Mouse (Mus musculus): ENCODE data around the gene B230307C23Rik. TPM values are rescaled to one million over a fixed set of nuclear protein-coding genes. Genes with fewer than 3 reads are reported as not detected.
"Not testable (repeated sequence)": the region's sequence is repeated elsewhere in the genome, so short reads cannot be mapped to it uniquely, and the experiment has no call there.

Gene B230307C23Rik
- polyA plus RNA-seq, 1 experiment from 2014 or later, result 21.6 TPM

GRCm38 (mm10) chr16:97962151-97962948, 34.8 kb upstream of the B230307C23Rik start, which contains the start of the genes C2cd2 and Zbtb21:
C2cd2 (minus strand) TSS chr16:97962598.
Zbtb21 (minus strand) TSS chr16:97962622.
- under 1% methylated on average over 73 of the region's 78 CpGs for WGBS
- H3K27ac ChIP-seq (replicated peaks), result peak within 1 kb of the TSS; percentile 97
- ATAC-seq (ENCODE audit: low read depth), result peak; percentile 99
- no peaks in the 10 kb centered on the region for H3K9me3 ChIP-seq
- peaks cover 17% of the 10 kb centered on the region for H3K4me1 ChIP-seq (replicated peaks)
- peak within 1 kb of the TSS; percentile 94 for H3K9ac ChIP-seq
- peak within 1 kb of the TSS; percentile 87 for H3K4me3 ChIP-seq
- no peaks in the 10 kb centered on the region for H3K27me3 ChIP-seq
- no peaks in the 10 kb centered on the region for H3K36me3 ChIP-seq
- peak within 1 kb of the TSS; percentile 95 for H3K4me2 ChIP-seq

GRCm38 (mm10) chr16:97963956-97964540, 33.1 kb upstream of the B230307C23Rik start:
- no peak overlapping the region for H3K4me2 ChIP-seq
- H3K4me3 ChIP-seq, result no peak overlapping the region
- no peaks in the 10 kb centered on the region for H3K27me3 ChIP-seq
- H3K27ac ChIP-seq (replicated peaks), result no peak overlapping the region
- no peak overlapping the region for H3K9ac ChIP-seq
- no peaks in the 10 kb centered on the region for H3K36me3 ChIP-seq
- peaks cover 17% of the 10 kb centered on the region for H3K4me1 ChIP-seq (replicated peaks)
- 87% methylated on average over 3 of the region's 3 CpGs for WGBS
- no peak for ATAC-seq (ENCODE audit: low read depth)
- H3K9me3 ChIP-seq, result no peaks in the 10 kb centered on the region

GRCm38 (mm10) chr16:97977277-97977676, 19.8 kb upstream of the B230307C23Rik start:
- no peak overlapping the region for H3K9ac ChIP-seq
- no peak for ATAC-seq (ENCODE audit: low read depth)
- 71% methylated on average over 1 of the region's 1 CpGs for WGBS
- no peaks in the 10 kb centered on the region for H3K4me1 ChIP-seq (replicated peaks)
- no peaks in the 10 kb centered on the region for H3K27me3 ChIP-seq
- no peak overlapping the region for H3K27ac ChIP-seq (replicated peaks)
- H3K36me3 ChIP-seq, result no peaks in the 10 kb centered on the region
- no peaks in the 10 kb centered on the region for H3K9me3 ChIP-seq
- H3K4me3 ChIP-seq, result no peak overlapping the region
- no peak overlapping the region for H3K4me2 ChIP-seq

DNA sequence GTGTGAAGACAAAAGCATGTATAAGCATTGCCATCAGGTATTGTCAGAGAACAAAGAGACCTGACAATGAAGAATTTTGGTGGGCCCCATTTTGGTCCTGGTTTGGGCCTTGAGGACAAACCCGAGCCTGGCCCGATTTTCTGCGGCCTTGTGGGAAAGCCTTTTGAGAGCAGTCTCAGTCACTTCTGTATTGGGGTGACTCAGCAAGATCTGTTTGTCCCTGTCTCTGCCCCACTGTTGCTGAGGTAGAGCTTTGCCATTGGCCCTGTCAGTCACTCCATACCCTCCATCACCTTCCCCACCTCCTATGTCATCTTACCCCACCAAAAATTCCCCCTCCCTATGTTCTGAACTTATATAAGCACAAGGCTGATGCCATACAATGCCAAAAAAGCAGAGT, 19.4 kb upstream of the B230307C23Rik start:
- WGBS, result 93% methylated on average over 3 of the region's 3 CpGs

DNA sequence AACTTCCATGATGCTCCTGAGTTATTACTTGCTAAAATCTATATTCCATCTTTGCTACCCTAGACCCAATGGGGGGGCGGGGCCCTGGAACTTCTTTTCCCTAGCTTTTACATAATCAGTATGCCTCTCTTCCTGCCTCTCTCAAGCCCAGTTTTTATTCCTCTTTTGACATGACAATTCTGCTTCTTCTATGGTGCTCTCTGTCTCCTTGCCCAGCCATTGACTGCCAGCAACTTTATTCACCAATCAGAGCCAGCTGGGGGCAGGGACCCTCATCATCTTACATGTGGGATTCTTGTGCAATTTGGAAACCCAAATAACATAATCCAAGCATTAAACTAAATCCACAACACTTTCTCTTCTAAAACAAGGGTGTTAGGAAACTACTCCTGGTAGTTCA, 15.8 kb upstream of the B230307C23Rik start:
- Histone ChIP-seq H3K27me3 (no peaks in the 10 kb centered on the region), H3K27ac (replicated peaks) (no peak overlapping the region), H3K36me3 (no peaks in the 10 kb centered on the region), H3K9ac (no peak overlapping the region), H3K4me1 (replicated peaks) (peaks cover 9% of the 10 kb centered on the region), H3K9me3 (no peaks in the 10 kb centered on the region), H3K4me2 (no peak overlapping the region), H3K4me3 (no peak overlapping the region)
- WGBS, result 86% methylated on average over 1 of the region's 1 CpGs
- ATAC-seq (ENCODE audit: low read depth), result no peak

More for the DNA sequence above, 19.4 kb upstream of the B230307C23Rik start:
- Histone ChIP-seq H3K4me1 (replicated peaks) (no peaks in the 10 kb centered on the region), H3K4me2 (no peak overlapping the region), H3K9ac (no peak overlapping the region), H3K9me3 (no peaks in the 10 kb centered on the region), H3K36me3 (no peaks in the 10 kb centered on the region), H3K27me3 (no peaks in the 10 kb centered on the region), H3K27ac (replicated peaks) (no peak overlapping the region), H3K4me3 (no peak overlapping the region)
- ATAC-seq (ENCODE audit: low read depth), result no peak

DNA sequence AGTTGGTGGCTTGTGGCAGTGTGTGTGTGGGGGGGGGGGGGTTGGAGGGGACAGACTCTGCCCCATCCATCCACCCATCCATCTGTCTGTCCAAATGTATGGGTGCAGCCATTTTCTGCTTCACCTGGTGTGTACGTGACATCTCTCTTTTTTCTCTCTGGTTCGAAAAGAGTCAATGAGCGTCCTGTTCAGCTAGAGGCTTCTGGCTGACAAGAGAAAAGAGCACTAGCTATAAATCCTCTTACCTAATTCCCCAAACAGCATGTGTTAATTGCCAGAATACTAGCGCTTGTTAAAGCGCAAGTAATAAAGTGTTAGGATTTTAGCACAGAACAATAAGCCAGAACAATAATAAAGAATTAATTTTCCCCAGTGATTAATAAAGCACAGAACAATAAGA, 12.5 kb upstream of the B230307C23Rik start:
- Histone ChIP-seq H3K9me3 (no peaks in the 10 kb centered on the region; the same call in 1 of the 2 replicates), H3K4me2 (no peak overlapping the region), H3K4me1 (replicated peaks) (peaks cover 9% of the 10 kb centered on the region), H3K27me3 (no peaks in the 10 kb centered on the region), H3K36me3 (no peaks in the 10 kb centered on the region), H3K9ac (no peak overlapping the region), H3K4me3 (no peak overlapping the region), H3K27ac (replicated peaks) (no peak overlapping the region)
- peak; percentile 71 for ATAC-seq (ENCODE audit: low read depth)
- WGBS, result 17% methylated on average over 5 of the region's 5 CpGs

DNA sequence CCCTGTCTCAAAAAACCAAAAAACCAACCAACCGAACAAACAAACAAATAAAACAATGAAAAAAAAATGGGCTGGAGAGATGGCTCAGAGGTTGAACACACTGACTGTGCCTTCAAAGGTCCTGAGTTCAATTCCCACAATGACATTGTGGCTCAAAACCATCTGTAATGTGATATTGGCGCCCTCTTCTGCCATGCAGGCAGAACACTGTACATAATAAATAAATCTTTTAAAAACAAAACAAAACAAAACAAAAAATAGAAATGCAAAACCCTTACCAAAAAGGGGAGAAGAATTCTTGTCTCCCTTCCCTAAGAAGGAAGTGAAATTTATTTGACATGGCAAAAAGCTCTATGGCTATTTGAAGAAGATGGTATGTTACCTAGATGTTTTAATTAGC, 5.6 kb upstream of the B230307C23Rik start:
- WGBS, result 81% methylated on average over 2 of the region's 2 CpGs
- Histone ChIP-seq H3K9ac (no peak overlapping the region), H3K36me3 (no peaks in the 10 kb centered on the region), H3K27ac (replicated peaks) (no peak overlapping the region), H3K4me3 (no peak overlapping the region), H3K9me3 (no peaks in the 10 kb centered on the region; the same call in 1 of the 2 replicates), H3K4me1 (replicated peaks) (peaks cover 6% of the 10 kb centered on the region), H3K27me3 (no peaks in the 10 kb centered on the region; the same call in 1 of the 2 replicates), H3K4me2 (no peak overlapping the region)
- no peak for ATAC-seq (ENCODE audit: low read depth)

GRCm38 (mm10) chr16:97992477-97992876, 4.6 kb upstream of the B230307C23Rik start:
- H3K4me1 ChIP-seq (replicated peaks); H3K27me3 ChIP-seq; ATAC-seq (ENCODE audit: low read depth): not testable (repeated sequence)

DNA sequence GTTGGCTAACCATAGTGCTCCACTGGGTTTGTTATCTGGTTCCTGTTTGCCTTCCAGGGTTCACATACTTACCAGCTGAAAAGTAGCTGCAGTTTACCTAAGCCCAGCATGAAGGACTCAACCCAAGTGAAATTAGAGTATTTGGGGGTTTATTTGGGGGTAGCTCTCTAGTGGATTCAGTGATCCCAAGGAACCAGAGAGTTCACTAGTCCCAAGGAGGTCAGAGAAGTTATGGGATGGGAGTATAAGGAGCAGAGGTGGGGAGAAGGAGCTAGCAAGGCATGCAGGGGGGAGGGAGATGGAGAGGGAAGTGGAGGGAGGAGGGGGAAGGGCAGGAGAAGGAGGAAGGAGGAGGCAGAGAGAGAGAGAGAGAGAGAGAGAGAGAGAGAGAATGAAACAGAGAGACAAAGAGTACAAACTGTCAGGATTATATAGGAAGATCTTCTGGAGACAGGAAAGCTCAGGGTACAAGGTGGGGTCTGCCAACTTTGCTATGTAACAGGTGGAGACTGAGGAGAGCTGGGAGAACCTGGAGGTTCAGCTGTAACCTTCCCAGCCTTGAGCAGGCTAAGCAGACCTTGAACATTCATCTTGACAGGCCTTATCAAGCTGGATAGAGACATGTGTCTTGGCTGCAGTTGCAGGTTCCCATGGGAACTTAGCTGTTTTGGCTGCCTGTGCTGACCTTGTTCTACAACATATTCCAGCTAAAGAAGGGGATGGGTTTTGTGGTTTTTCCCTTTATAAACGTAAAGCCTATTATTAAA, 1.1 kb upstream of the B230307C23Rik start:
- 30% methylated on average over 1 of the region's 1 CpGs for WGBS
- H3K4me2 ChIP-seq, result peak overlapping the region; percentile 62
- no peaks in the 10 kb centered on the region; the same call in 1 of the 2 replicates for H3K27me3 ChIP-seq
- peak overlapping the region; percentile 57 for H3K4me3 ChIP-seq
- ATAC-seq (ENCODE audit: low read depth), result no peak
- H3K9ac ChIP-seq, result peak overlapping the region; percentile 71
- H3K36me3 ChIP-seq, result peaks cover 4% of the 10 kb centered on the region; the same call in 1 of the 2 replicates
- H3K27ac ChIP-seq (replicated peaks), result 0 out of 2 replicates have a peak overlapping the region, but pooled peaks have one; percentile 43
- peaks cover 4% of the 10 kb centered on the region; the same call in 1 of the 2 replicates for H3K9me3 ChIP-seq
- H3K4me1 ChIP-seq (replicated peaks), result peaks cover 18% of the 10 kb centered on the region

More at GRCm38 (mm10) chr16:97992477-97992876, 4.6 kb upstream of the B230307C23Rik start:
- not testable (repeated sequence) for H3K4me2 ChIP-seq; H3K9ac ChIP-seq; H3K4me3 ChIP-seq; H3K36me3 ChIP-seq; H3K27ac ChIP-seq (replicated peaks); H3K9me3 ChIP-seq
- WGBS, result 80% methylated on average over 3 of the region's 3 CpGs

DNA sequence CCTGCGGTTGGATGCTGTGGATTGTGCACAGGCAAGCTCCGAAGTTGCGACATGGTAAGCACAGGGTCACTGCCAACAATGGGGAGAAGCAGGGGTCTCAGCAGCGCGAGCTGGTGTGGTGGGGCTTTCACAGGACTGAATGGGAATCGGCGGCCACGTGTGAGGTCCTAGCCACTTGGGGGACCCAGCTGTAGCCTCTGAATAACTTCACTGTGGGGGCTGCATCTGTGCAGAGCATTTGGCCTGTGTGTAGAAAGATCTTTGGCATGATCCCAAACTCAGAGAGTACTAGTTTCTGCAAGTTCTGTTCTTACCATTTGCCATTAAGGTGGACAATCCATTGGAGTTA, 242 bp downstream of the B230307C23Rik start:
- not testable (repeated sequence) for H3K27me3 ChIP-seq, H3K36me3 ChIP-seq, H3K9me3 ChIP-seq
- Histone ChIP-seq H3K4me1 (replicated peaks) (peaks cover 18% of the 10 kb centered on the region), H3K4me3 (peak overlapping the region; percentile 57), H3K4me2 (peak overlapping the region; percentile 62), H3K27ac (replicated peaks) (peak overlapping the region; percentile 56; the same call in 1 of the 2 replicates), H3K9ac (peak overlapping the region; percentile 71)
- 0% methylated on average over 8 of the region's 8 CpGs for WGBS
- ATAC-seq (ENCODE audit: low read depth), result peak; percentile 84

- WGBS, result 92% methylated on average over 3 of the region's 3 CpGs
- Histone ChIP-seq H3K4me2 (no peak overlapping the region), H3K9ac (no peak overlapping the region), H3K4me1 (replicated peaks) (no peaks in the 10 kb centered on the region), H3K36me3 (peaks cover 52% of the 10 kb centered on the region), H3K4me3 (no peak overlapping the region), H3K9me3 (peaks cover 26% of the 10 kb centered on the region), H3K27me3 (no peaks in the 10 kb centered on the region), H3K27ac (replicated peaks) (no peak overlapping the region)
- no peak for ATAC-seq (ENCODE audit: low read depth)
These were observed 25.0 kb downstream of the B230307C23Rik start for GRCm38 (mm10) chr16:98022081-98022480.

Measured in neural tube, embryonic 13.5 days (tissue).